Mouse (Mus musculus) A20 (cell line): ENCODE results near the gene Ccn6.
A peak's percentile ranks its signal among the peaks of the same experiment; 100 is the strongest.
"Not testable (repeated sequence)": the region's sequence is repeated elsewhere in the genome, so short reads cannot be mapped to it uniquely, and the experiment has no call there.

Experiments
- DNase-seq: peaks from one replicate; pipeline ENCODE4 v3.0.0-alpha.2; 2011; ENCODE audit warnings: low read depth, low spot score

Ccn6 gene

DNA sequence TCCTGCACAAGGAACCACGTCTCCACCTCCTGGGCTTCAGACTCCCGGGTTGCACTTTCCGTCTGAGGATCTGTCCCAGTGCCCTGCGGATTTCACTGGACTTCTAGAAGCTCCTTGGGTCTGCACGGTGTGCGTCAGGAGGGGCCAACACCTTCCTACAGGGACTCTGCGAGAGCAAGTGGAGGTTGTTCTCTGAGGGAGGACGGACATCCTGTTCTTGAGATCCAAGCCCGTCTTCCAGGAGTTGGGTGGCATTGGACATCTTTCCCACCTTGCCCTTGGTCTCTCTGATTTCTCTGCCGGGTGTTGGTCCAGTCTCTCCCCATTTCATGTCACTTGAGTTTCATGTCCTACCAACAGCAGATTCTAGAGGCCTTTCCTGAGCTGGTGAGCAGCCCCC is at the start of gene Ccn6:
TSS of gene Ccn6 (minus strand) at position 101 of the 400 bp plus-strand sequence.
- DNase-seq: no peak

DNA sequence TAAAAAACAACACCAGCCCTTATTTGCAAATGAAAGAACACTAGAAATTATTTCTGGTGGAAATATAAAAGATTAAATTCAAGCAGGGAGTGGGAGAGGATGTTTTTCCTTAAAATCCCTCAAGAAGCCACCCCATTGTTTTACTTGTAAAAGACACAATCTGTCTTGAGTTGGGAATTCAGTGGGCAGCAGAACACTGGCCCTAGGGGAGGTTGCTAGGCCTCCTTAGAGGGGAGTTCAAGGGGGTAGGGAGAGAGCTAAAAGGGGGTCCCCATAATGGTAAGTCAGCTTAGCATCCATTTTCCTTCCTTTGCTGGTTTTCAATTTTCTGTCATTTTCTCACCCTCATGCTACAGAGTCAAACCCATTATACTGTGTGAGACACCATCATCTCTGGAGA is 46.4 kb upstream of the Ccn6 start:
- no peak for DNase-seq

DNA sequence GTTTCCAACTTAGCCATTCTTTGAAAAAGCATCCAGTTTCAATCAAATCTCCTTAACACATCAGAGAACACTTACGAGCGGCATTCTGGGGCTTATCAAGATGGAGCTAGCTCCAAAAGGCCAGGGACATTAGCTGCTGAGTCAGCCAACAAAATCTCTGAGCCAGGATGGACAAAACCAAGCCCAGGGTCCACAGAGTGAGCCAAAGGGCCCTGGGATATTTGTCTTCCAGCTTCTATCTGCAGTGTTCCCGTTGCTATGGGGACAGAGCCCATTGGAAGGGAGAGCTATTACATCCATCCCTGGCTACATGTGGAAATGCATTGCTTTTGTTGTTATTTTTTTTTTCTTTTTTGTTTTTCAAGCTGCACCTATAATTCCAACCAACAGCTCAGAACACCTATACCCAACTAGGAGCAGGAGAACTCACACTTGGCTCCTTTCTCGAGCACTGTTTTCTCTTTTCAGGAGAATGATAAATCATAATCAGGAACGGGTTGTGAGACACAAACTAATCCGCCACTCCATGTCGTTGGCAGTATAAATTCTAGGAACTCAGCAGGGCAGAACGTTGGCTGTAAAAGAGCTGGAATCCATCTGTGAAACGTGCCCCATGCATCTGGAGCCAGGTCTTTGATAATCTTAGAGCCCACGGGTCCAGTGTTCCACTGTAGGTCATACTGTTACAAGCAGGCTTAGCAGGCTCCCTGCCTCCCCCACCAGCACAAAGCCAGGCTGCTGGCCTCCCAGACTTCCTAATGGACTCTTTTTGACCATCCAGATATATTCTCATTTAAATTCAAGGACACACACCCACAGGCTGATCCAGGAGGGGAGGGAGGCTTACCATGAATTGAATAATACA is 45.8 kb upstream of the Ccn6 start:
- DNase-seq: no peak

DNA sequence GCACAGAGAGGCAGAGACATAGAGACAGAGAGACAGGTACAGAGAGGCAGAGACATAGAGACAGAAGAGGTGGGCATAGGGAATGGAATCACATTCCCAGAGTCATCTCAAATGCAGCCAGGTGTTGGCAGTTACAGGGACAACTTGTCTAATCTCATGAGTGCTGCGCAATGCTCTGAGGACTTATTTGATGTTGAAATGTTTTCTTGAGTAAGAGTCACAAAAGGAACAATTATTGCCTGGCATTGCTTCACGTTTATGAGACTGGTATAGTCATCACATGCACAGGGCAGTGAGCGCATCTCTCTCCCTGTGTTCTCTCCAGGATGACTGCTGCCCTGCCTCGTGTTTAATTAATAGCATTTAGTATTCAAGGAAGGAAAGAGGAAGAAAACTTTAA is 45.1 kb upstream of the Ccn6 start:
- no peak for DNase-seq

DNA sequence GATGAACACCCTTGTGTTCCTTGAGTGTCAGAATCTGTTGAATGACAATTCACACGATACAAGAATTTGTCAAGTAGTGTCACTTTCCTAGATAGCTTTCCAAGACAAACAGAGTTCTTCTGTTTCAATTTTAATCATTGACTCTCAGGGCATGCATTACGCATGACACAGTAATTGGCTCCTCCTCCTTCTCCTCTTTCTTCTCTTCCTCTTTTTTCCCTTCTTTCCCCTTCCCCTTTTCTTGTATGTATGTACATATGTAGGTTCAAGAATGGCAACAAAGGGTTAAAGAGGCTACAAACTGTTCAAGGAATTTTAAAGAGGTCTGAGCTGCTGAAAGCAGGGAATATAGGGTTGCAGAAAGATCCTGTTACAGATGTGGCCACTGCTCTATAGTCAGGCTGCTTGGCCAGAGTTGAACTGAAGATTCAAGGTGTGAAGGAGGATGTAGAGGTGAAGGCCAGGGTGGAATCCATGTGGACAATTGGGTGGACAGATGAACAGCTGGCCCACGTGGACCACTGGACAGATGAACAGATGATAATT is 43.8 kb upstream of the Ccn6 start:
- DNase-seq: no peak

DNA sequence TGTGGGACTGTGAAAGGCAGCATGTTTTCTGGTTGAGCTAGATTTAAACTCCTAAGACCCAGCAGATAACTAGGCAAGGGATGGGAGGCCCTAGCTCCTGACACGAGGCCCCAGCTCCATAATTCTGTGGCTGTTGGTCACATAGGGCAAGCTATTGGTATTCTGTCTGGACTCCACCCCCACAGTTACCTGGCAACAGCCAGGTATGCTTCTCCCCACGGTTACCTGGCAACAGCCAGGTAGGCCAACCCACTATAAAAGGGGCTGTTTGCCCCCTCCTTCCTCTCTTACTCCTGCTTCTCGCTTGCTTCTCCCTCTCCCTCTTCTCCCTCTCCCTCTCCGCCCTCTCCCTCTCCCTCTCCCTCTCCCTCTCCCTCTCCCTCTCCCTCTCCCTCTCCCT is 38.9 kb upstream of the Ccn6 start:
- no peak for DNase-seq

DNA sequence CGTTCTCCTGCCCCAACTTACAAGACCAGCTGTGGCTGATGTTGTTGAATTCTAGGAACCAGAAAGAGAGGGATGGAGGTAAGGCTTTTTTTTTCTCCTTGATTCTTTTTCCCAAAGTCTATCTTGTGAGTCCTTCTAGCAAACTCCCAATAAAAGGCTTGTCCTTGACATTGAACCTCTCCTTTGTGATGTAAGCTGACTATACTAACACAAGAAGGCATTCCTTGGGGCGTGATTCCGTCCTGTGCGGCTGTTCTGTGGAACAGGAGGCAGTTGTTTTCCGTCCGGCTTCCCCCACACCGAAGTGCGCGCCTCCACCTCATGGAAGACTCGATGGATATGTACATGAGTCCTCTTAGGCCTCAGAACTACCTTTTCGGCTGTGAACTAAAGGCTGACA is 34.6 kb upstream of the Ccn6 start:
- DNase-seq: not testable (repeated sequence)

DNA sequence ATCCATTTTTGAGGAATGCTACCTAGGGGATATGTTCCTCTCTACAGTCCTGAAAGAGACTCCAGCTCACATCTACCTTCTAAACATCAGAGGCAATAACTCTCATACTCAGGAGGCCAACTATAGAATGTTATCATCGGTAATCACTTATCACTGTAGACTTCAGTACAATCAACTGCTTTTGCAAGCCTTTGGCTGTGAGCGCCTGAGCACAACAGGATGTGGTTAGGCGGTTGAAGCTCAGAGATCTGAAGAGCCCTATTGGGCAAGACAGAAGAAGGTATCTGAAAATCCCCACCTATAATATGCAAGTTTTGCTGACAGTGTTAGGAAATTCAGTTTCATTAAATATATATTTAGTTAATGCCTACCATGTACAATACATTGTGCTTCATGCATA is 29.1 kb upstream of the Ccn6 start:
- peak; percentile 19 for DNase-seq

DNA sequence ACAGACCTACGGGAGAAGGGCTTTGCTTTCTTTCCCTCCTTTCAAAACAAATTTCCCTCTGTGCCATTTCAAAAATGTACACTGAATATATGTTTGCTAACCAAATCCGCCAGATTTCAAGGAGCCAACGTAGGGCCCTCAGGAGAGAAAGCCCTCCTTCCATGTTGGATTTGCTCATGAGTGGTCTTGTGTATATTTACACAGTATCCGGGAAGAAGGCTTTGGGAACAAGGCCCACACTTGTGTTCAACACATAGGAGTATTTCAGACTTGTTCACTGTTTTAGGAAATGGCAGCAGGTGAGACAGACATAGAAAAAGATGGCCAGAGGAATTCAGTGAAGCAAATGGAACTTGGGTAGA is 21.9 kb upstream of the Ccn6 start:
- DNase-seq: no peak

DNA sequence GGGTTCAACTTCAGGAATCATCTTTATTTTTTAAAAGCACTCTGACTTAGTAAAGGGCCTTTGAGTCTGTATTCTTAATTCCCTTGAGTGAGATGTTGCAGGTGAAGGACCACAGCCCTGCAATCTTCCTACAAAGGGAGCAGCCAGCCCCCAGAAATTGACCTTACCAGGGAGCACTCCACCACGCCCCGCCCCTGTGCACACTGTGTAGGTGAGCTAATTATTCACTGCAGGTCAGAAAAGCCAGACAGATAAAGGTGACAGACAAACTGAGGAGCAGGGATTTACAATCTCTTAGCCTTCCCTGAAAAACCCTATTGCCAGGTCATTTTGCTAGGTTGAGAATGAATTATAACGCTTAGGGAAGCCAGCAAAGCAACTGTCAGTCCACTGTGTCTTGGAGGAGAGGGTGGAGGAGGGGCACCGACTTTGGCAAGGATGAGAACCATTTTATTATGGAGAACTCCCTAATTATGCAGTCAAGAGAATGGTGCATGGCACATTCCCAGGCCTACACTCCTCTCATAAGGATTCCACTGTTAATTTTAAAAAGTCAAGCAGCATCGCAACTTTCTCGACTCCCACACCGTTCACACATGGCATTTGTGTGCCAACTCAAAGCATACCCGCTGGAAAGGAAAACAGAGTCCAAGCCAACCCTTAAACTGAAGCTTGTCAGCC is 21.4 kb upstream of the Ccn6 start:
- no peak for DNase-seq

DNA sequence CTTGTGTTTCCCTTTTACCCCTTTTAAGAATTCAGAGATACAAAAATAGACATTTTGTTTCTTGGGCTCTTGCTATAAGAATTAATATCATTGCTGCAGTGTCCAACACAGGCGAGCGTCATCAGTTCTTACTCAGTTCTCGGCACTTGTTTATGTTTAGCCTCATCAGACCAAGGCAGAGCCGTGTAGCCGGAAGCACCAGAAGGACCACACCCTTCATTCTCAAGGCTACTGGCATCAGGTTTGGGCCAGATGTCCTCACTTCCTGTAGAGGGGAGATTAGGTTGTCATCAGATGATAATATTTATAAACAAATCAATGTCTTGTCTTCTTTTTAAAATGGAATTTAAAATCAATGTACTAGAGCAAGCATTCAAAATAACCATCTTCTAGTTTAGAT is 13.4 kb upstream of the Ccn6 start:
- DNase-seq: no peak

DNA sequence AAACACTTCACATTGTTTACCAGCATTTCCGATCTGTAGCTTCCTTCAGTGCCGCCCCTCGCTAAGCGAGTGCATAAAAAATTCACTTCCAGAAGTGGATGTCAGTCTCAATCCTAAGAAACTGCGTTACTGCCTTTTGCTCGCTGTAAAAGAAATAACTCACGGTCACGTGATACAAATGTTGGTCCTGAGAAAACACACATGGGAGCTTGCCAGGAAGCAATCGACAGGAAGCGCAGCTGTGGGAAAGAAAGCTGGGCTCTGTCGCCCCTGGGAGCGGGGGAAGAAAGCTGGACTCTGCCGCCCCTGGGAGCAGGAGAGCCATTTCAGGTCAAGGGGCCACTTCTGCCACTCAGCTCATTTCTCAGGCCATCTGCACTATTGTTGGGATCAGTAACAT is 9.5 kb upstream of the Ccn6 start:
- no peak for DNase-seq

DNA sequence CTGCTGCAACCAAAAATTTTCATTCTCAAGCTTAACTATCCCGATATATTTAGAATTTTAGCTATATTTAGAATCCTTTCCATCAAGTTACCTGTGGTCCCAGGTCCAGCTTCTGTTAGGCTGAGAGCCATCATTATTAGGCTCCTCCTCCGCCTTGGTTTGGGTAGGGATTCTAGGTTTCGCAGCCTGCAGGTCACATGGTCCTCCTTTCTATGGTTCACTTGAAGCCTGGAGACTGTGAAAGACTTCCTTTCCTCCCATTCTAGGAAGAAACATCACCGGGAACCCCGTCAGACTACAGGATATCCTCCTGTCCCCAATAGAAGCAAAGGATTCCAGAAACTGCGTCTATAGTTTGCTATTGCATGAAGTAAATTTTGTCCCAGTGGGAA is 8.9 kb upstream of the Ccn6 start:
- no peak for DNase-seq

DNA sequence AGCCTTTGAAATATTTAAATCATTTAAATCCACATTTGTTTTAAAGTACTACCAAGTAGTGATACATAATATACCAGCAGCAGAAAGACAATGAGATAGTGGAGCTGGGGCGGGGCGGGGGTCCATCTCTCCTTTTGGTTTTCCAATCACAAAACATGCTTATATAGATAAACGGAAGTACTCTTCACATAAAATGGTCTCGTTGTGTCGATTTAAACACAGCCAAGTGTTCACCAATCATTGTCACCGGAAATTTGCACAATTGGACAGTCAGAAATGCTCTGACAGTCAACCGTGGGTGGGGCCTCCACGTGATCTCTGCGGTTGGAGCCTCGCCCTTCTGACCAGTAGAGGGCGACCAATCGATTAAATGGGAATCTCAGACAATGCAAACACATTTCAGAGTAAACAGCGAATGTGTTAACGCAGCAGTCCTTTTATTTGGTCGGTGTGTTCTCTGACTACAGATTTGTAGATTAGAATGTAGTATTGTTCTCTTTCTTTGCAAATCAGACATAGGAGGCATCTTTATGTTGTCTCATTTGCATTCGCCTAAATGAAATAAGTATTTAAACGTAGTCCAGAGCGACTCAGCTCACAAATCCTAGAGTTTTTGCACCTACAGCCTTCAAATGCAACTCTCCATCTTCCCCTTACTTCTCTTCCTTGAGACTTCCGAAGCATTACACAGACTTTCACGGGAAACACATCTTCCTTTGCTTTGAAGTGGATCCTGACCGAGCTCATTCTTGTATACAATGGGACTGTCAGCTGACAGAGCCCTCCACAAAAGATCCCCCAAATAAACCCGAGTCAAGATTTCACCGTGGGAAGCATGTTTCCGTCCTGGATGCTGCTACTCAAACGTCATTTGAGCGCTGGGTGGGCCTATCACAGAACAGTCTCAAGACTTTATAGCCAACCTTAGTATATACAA is 8.3 kb upstream of the Ccn6 start:
- DNase-seq: peak; percentile 95

DNA sequence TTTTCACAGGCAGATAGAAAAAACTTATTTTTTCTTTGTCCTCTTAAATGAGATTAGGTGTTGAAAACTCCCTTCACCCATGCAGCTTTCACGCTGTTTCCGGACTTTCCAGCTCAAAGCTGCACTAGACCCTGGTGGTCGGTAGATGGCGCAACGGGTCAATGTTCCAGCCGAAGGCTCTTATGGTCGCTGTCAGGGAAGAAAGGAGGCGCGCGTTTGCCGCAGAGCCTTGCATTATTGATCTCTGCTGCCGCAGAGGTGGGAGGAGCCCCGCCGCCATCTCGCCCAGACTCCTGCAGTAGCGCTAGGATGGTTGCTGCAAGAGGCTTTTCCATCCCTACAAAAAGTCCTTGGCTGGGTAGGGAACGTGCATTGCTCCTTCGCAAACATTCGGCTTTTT is 7.5 kb upstream of the Ccn6 start:
- peak; percentile 95 for DNase-seq

DNA sequence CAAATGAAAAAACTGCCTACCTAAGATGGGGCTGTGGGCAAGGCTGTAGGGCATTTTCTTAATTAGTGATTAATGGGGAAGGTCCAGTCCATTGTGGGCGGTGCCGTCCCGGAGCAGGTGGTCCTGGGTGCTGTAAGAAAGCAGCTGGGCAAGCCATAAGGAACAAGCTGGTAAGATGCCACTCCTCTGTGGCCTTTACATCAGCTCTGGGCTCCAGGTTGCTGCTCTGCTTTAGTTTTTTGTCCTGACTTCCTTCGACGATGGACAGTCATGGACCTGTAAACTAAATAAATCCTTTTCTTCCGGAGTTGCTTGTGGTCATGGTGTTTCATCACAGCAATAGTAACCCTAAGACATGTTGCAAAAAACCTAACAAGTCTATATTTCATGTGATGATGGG is 7.1 kb upstream of the Ccn6 start:
- no peak for DNase-seq

DNA sequence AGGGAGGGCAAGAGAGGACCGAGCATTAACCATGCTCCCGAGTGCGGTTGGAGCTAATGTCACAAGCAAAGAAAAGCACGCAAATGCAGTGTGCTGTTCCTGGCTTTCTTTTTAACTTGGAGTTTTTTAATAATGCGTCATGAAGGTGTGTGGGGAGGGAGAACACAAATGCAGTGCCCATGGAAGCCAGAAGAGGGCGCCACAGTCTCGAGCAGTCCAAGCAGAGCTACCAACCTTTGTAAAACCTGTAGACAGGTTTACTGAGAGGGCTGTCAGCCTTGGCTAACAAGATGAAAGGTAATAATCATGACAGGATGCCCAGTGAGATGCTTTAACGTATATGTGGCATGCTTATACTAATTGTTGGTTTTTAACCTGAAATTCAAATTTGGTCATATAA is 6.6 kb upstream of the Ccn6 start:
- DNase-seq: peak; percentile 83

DNA sequence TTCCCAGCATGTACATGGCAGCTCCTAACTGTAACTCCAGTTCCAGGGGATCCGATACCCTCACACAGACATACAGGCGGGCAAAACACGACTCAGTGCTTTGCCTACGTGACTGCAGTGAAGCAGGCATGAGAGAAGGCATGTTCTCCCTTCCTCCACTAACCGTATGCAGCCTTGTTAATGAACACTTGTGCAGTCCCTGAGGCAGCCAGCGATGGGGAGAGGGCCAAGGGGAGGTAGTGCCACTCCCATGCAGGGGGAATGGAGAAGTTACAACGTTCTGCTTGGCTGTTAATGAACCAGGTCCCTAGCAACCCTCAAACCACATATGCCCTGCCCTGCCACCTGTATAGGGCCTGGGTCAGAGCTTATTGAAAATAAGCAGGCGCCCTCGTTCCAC is 6.0 kb upstream of the Ccn6 start:
- DNase-seq: no peak

DNA sequence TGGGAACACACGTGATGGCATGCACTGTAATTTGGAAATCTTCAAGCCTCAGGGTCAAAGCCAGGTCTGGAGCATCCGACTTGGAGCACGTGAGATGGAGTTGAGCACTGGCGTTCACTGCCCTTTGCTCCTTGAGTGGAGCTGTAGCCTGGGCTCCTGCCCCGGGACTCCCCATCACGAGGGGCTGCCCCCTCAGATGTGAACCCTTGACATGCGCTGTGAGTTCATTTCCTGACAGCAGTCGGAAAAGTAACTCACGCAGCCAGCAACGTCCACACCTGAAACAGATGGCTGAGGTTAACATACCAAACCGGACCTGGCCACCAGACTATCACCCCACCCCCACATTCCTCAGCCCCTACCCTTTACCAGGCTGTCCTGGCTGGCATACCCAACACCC is 4.0 kb upstream of the Ccn6 start:
- peak; percentile 47 for DNase-seq

DNA sequence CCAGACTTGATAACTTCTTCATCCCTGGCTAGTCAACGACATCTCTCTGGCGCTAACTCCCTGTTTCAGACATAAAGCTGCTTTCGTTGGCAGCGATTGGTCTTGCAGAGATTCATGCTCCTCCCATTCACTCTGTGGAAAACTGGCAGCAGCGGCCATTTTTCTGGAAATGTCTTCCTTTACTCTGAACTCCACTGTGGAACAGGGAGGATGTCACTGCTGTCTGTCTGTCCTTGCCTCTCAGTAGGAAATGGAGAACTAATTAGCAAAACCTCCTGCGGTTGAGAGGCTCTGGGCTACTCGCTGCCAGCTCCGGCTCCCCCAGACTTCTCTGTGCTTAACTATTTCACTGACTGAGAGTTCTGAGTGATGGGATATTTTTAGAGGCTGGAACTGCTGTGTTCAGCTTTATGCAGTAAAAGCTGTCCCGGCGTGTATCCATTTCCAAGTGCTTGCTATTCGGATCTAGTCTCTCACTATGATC is 2.1 kb upstream of the Ccn6 start:
- no peak for DNase-seq

DNA sequence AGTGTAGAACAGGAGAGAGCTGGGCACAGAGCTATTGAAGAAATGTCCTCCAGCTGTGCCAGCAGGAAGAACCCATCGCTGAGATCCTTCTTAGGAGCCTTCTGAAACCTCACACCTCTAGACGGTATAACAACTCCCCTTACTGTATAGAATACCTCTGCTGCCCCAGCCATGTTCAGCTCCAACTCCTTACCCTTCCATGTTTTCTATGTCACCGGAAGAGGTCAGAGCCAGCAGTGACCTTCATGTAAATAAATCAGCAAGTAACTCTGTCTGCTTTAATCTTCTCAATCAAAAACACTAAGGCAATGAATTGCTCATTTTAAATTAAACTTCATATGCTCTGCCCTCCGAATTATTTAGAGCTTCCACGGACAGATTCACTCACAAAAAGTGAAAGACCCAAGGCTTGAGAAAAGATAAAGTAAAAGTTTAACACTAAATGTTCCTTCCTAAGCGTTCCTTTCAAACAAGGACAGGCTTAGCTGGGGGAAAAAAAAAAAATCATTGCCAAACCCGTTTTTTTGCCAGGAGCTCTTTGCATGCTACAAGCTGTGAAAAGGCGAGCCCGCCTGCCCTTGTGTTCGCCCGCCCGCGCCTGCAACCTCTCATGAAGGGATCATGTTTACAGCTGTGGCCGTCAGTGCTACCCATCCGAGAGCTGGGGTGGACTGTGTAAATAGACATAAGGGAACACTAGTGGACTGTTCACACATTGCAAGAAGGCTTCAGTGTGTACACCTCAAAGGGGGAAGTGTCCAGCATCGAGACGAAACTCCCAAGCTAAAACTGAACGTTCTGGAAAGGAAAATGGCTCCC is 719 bp downstream of the Ccn6 start:
- no peak for DNase-seq
